Mouse (Mus musculus): ENCODE measurements around the gene A430005L14Rik. TPM values are rescaled to one million over a fixed set of nuclear protein-coding genes. Genes with fewer than 3 reads are reported as not detected.
"Not testable (repeated sequence)": the region's sequence is repeated elsewhere in the genome, so short reads cannot be mapped to it uniquely, and the experiment has no call there.

A430005L14Rik gene
- polyA plus RNA-seq (2012; rRNA removed) = 26.6 and 33.8 TPM in 2 replicates

DNA sequence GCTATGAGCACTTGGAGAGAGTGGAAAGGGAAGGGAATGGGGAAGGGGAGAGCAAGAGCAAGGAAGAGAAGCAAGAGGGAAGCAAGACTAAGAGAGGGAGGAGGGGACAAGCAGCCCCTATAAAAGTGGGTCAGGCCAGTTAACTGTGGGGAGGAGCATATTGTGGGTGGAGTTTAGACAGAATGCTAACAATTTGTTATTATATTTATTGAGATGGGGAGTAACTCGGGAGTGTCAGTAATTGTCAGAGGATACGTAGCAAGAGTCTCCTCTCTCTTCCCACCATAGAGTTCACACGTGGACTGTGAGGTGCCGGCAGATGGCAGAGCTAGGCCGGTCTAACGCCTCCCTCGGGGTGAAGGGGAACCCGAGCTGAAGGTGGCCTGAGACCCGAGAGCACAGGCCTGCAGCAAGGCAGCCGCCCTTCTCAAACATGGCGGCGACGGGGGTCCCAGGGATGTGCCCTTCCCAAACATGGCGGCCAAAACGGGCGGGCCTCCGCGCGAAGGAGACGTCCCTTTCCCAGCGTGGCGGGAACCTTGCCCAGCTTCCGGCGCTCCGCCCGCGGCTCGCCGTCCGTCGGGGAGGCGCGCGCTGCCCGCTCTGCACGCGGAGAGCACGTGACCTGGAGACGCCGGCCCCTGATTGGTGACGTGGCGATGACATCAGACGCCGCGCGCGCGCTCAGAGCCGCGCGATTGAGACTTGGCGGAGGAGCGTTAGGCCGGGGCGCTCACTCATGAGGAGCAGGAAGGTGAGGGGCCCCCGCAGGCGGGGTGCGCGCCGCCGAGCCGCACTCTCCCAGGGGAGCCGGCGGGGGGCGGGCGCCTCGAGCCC lies at the start of gene A430005L14Rik:
Gene A430005L14Rik (plus strand): TSS at position 669 of the 837 bp plus-strand sequence.
- WGBS = 2% methylated on average over 66 of the region's 67 CpGs
- peaks cover 2% of the 10 kb centered on the region; the same call in 1 of the 2 replicates for H3K4me1 ChIP-seq (ENCODE audit: control insufficient read depth, insufficient read depth, insufficient read length)

GRCm38 (mm10) chr4:153907573-153907972 lies 49.5 kb upstream of the A430005L14Rik start:
- Histone ChIP-seq H3K36me3 (ENCODE audit: control insufficient read depth, insufficient read depth, low read length) (no peaks in the 10 kb centered on the region), H3K4me3 (ENCODE audit: extremely low read depth, insufficient read depth, insufficient read length) (no peak overlapping the region), H3K27me3 (ENCODE audit: control insufficient read depth, insufficient read depth, low read length) (no peaks in the 10 kb centered on the region), H3K4me1 (ENCODE audit: control insufficient read depth, insufficient read depth, insufficient read length) (no peaks in the 10 kb centered on the region), H3K27ac (ENCODE audit: insufficient read depth, low read length) (no peak overlapping the region)
- no peak for DNase-seq (ENCODE audit: low read depth in 1 of 2, low spot score in 2 of 2)
- 32% methylated on average over 11 of the region's 11 CpGs for WGBS
- TF ChIP-seq POLR2A (IDR thresholded peaks at IDR 0.05; ENCODE audit: low read depth, low read length) = no peak
- no peak for TF ChIP-seq CTCF (IDR thresholded peaks at IDR 0.05; ENCODE audit: extremely low read depth, insufficient read depth, insufficient read length, insufficient replicate concordance)

More for the DNA sequence above, at the start of gene A430005L14Rik:
- TF ChIP-seq POLR2A (IDR thresholded peaks at IDR 0.05; ENCODE audit: low read depth, low read length) (peak; percentile 46), CTCF (IDR thresholded peaks at IDR 0.05; ENCODE audit: extremely low read depth, insufficient read depth, insufficient read length, insufficient replicate concordance) (no peak)
- peak; percentile 91 to 93 for DNase-seq (ENCODE audit: low read depth in 1 of 2, low spot score in 2 of 2)
- peak within 1 kb of the TSS; percentile 78 for H3K27ac ChIP-seq (ENCODE audit: insufficient read depth, low read length)
- H3K36me3 ChIP-seq (ENCODE audit: control insufficient read depth, insufficient read depth, low read length) = peaks cover 13% of the 10 kb centered on the region
- peak within 1 kb of the TSS; percentile 65 for H3K4me3 ChIP-seq (ENCODE audit: extremely low read depth, insufficient read depth, insufficient read length)
- no peaks in the 10 kb centered on the region for H3K27me3 ChIP-seq (ENCODE audit: control insufficient read depth, insufficient read depth, low read length)

DNA sequence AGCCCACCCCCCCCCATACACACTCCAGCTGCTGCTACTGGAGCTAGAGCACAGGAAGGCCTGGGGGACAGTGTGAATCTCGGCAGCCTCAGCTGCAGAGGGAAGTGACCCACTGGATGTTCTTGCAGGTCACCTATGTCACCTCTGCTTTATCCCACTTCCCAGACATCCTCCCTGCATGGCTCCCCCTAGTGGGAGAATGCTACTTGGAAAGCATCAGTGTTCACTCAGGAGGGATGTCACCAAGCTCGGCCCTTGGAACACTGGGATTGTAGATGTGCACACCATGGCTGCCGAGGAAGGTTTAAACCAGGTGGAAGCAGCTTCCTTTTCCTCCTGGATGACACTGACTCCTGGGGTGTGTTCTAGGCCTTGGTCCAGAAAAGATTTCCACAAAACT lies 43.4 kb upstream of the A430005L14Rik start:
- no peak overlapping the region for H3K4me3 ChIP-seq (ENCODE audit: extremely low read depth, insufficient read depth, insufficient read length)
- TF ChIP-seq POLR2A (IDR thresholded peaks at IDR 0.05; ENCODE audit: low read depth, low read length) (no peak), CTCF (IDR thresholded peaks at IDR 0.05; ENCODE audit: extremely low read depth, insufficient read depth, insufficient read length, insufficient replicate concordance) (no peak)
- H3K36me3 ChIP-seq (ENCODE audit: control insufficient read depth, insufficient read depth, low read length) = no peaks in the 10 kb centered on the region
- no peaks in the 10 kb centered on the region for H3K4me1 ChIP-seq (ENCODE audit: control insufficient read depth, insufficient read depth, insufficient read length)
- no peaks in the 10 kb centered on the region for H3K27me3 ChIP-seq (ENCODE audit: control insufficient read depth, insufficient read depth, low read length)
- DNase-seq (ENCODE audit: low read depth in 1 of 2, low spot score in 2 of 2) = no peak
- WGBS = 73% methylated on average over 3 of the region's 3 CpGs
- H3K27ac ChIP-seq (ENCODE audit: insufficient read depth, low read length) = no peak overlapping the region

GRCm38 (mm10) chr4:153917773-153918500 lies 39.1 kb upstream of the A430005L14Rik start:
- 57% methylated on average over 8 of the region's 8 CpGs for WGBS
- Histone ChIP-seq H3K4me1 (ENCODE audit: control insufficient read depth, insufficient read depth, insufficient read length) (no peaks in the 10 kb centered on the region), H3K36me3 (ENCODE audit: control insufficient read depth, insufficient read depth, low read length) (no peaks in the 10 kb centered on the region), H3K4me3 (ENCODE audit: extremely low read depth, insufficient read depth, insufficient read length) (no peak overlapping the region), H3K27me3 (ENCODE audit: control insufficient read depth, insufficient read depth, low read length) (no peaks in the 10 kb centered on the region), H3K27ac (ENCODE audit: insufficient read depth, low read length) (no peak overlapping the region)
- TF ChIP-seq CTCF (IDR thresholded peaks at IDR 0.05; ENCODE audit: extremely low read depth, insufficient read depth, insufficient read length, insufficient replicate concordance) (no peak), POLR2A (IDR thresholded peaks at IDR 0.05; ENCODE audit: low read depth, low read length) (no peak)
- DNase-seq (ENCODE audit: low read depth in 1 of 2, low spot score in 2 of 2) = no peak

DNA sequence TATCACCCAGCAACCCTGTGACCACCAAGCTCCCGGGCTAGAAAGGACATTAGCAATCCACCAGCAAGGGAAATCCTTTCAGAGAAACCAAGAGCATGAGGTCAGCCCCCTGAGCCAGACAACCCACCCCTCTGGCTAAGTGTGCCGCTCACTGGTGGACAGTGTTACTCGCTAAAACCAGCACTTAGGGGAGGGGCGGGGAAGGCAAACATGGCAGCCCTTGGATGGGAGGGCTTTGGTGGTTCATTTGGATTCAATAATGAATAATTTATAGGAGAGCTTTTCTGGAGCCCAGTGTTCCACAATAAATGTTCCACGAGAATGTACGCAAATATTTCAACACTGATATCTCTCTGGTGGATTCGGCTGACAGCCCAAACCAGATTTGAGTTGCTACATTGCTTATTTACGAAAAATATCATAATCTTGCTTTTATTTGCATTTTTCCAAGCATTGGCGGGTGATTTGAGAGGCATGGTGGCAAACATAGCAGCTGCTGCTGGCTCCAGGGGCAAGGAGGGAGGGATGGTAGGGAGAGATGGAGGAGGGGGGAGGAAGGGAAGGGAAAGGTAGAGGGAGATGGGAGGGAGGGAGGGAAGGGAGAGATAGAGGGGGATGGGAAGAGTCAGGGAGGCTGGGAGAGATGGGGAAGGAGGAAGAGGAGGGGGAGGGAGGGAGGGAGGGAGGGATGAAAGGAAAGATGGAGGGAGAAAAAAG lies 36.4 kb upstream of the A430005L14Rik start:
- Histone ChIP-seq H3K36me3 (ENCODE audit: control insufficient read depth, insufficient read depth, low read length) (no peaks in the 10 kb centered on the region), H3K4me3 (ENCODE audit: extremely low read depth, insufficient read depth, insufficient read length) (no peak overlapping the region), H3K4me1 (ENCODE audit: control insufficient read depth, insufficient read depth, insufficient read length) (no peaks in the 10 kb centered on the region), H3K27ac (ENCODE audit: insufficient read depth, low read length) (no peak overlapping the region), H3K27me3 (ENCODE audit: control insufficient read depth, insufficient read depth, low read length) (no peaks in the 10 kb centered on the region)
- TF ChIP-seq CTCF (IDR thresholded peaks at IDR 0.05; ENCODE audit: extremely low read depth, insufficient read depth, insufficient read length, insufficient replicate concordance) = no peak
- TF ChIP-seq POLR2A (IDR thresholded peaks at IDR 0.05; ENCODE audit: low read depth, low read length) = no peak
- DNase-seq (ENCODE audit: low read depth in 1 of 2, low spot score in 2 of 2) = no peak
- 73% methylated on average over 9 of the region's 9 CpGs for WGBS

DNA sequence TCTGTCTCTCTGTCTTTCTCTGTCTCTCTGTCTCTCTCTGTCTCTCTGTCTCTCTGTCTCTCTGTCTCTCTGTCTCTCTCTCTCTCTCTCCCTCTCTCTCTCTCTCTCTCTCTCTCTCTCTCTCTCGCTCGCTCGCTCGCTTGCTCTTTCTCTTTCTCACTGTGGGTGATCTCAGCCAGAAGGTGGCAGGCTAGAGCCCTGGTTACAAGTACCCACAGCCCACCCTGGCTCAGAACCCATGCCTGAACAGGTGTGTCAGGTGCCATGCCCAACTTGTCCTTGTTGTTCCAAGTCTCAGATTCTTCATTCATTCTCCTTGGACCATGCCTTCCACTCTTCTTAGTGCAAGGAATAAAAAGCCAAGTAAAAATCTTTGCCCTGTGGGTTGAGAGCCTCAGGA lies 34.9 kb upstream of the A430005L14Rik start:
- H3K27ac ChIP-seq (ENCODE audit: insufficient read depth, low read length); DNase-seq (ENCODE audit: low read depth in 1 of 2, low spot score in 2 of 2); H3K36me3 ChIP-seq (ENCODE audit: control insufficient read depth, insufficient read depth, low read length); H3K4me3 ChIP-seq (ENCODE audit: extremely low read depth, insufficient read depth, insufficient read length); H3K4me1 ChIP-seq (ENCODE audit: control insufficient read depth, insufficient read depth, insufficient read length); H3K27me3 ChIP-seq (ENCODE audit: control insufficient read depth, insufficient read depth, low read length): not testable (repeated sequence)
- WGBS = 57% methylated on average over 4 of the region's 4 CpGs

All from spleen, adult 2 months (tissue).